Mouse (Mus musculus) frontal cortex, postnatal 25 days (tissue): ENCODE measurements around the gene Atp1b2.

Experiments used
- DNase-seq, 2 experiments: peaks; one replicate each; pipeline ENCODE4 v3.0.0; 2022; ENCODE audit warnings: low spot score in 2 of 2

Atp1b2 gene

GRCm38 (mm10) chr11:69580572-69581146 is 25.1 kb downstream of the Atp1b2 start:
- no peak for DNase-seq

- DNase-seq, result peak; percentile 74 to 80
Observed at GRCm38 (mm10) chr11:69580091-69580514, 25.6 kb downstream of the Atp1b2 start, which contains the start of the genes Wrap53 and Trp53. TSS of gene Wrap53 (minus strand) at chr11:69580255. TSS of gene Trp53 (plus strand) at chr11:69580359.

GRCm38 (mm10) chr11:69579128-69580017 is 26.4 kb downstream of the Atp1b2 start:
- DNase-seq, result peak; percentile 99 to 100

- no peak for DNase-seq
Observed at GRCm38 (mm10) chr11:69578301-69578700, 27.4 kb downstream of the Atp1b2 start.

GRCm38 (mm10) chr11:69576307-69576706 is 29.4 kb downstream of the Atp1b2 start:
- no peak for DNase-seq

GRCm38 (mm10) chr11:69575220-69575619 is 30.5 kb downstream of the Atp1b2 start:
- DNase-seq, result no peak

GRCm38 (mm10) chr11:69565131-69565530 is 40.6 kb downstream of the Atp1b2 start:
- no peak for DNase-seq

GRCm38 (mm10) chr11:69564391-69564790 is 41.4 kb downstream of the Atp1b2 start:
- no peak for DNase-seq

GRCm38 (mm10) chr11:69563373-69563772 is 42.4 kb downstream of the Atp1b2 start:
- DNase-seq, result no peak

GRCm38 (mm10) chr11:69560896-69561854 is 44.6 kb downstream of the Atp1b2 start:
- no peak for DNase-seq

GRCm38 (mm10) chr11:69559851-69560765 is 45.6 kb downstream of the Atp1b2 start, which contains the start of gene Efnb3:
TSS of gene Efnb3 (minus strand) at chr11:69560205.
- no peak for DNase-seq

- no peak for DNase-seq
Observed at GRCm38 (mm10) chr11:69559183-69559582, 46.6 kb downstream of the Atp1b2 start.

- no peak for DNase-seq
Observed at GRCm38 (mm10) chr11:69558756-69559155, 47.0 kb downstream of the Atp1b2 start.

GRCm38 (mm10) chr11:69557381-69557958 is 48.3 kb downstream of the Atp1b2 start:
- DNase-seq, result no peak

- no peak for DNase-seq
Observed at GRCm38 (mm10) chr11:69554539-69555140, 51.1 kb downstream of the Atp1b2 start.

GRCm38 (mm10) chr11:69553341-69553721 is 52.4 kb downstream of the Atp1b2 start:
- DNase-seq, result no peak

- peak in 1 of 2 experiments; percentile 34 for DNase-seq
Observed at GRCm38 (mm10) chr11:69552622-69553340, 53.0 kb downstream of the Atp1b2 start.

- no peak for DNase-seq
Observed at GRCm38 (mm10) chr11:69551310-69551709, 54.4 kb downstream of the Atp1b2 start.
